Mouse (Mus musculus): ENCODE measurements around the gene Cenpb. TPM values are rescaled to one million over a fixed set of nuclear protein-coding genes. Genes with fewer than 3 reads are reported as not detected.
A peak's percentile ranks its signal among the peaks of the same experiment; 100 is the strongest.

The Cenpb gene
- total RNA-seq, 4 experiments from 2014 or later: 77.4 to 89.0 (median 82.6) TPM

- DNase-seq (ENCODE audit: low spot score in 2 of 2): no peak
These were observed 11.9 kb downstream of the Cenpb start for GRCm38 (mm10) chr2:131167984-131168383.

- DNase-seq (ENCODE audit: low spot score in 2 of 2): no peak
These were observed 13.7 kb downstream of the Cenpb start for GRCm38 (mm10) chr2:131166172-131166571.

- no peak for DNase-seq (ENCODE audit: low spot score in 2 of 2)
These were observed 15.9 kb downstream of the Cenpb start for GRCm38 (mm10) chr2:131163924-131164323.

- no peak for DNase-seq (ENCODE audit: low spot score in 2 of 2)
These were observed 19.2 kb downstream of the Cenpb start for GRCm38 (mm10) chr2:131160671-131161111.

DNA sequence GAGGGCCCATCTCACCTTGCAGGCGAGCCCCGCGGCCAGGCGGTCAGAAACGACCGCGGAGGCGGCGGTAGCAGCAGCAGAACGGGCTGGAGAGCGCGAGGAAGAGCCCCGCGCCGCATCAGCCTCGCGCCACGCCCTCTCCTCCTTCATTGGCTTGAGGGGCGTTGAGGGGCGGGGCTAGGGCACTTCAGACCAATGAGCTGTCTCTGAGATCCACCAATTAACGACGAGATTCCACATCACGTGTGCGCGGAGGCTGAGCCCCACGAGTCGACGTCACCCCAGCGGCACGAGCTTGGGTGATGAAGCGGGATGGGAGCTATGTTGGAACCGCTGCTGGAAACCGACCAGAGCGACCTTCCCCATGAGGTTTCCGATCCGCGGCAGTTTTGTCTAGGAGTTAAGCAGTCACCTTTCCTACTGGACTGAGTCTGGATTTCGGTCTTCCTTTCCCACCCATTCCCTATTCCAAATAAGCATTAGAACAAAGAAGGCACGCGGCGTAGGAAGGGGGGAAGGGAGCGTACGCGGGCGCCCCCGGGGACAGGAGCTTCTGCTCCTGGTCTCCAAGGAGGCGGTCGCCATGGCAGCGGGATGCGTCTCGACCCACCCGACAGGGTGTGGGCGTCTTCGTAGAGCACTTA is 19.8 kb downstream of the Cenpb start, which contains the start of gene 1700037H04Rik:
TSS of gene 1700037H04Rik (minus strand) at position 144 of the 644 bp plus-strand sequence.
- DNase-seq (ENCODE audit: low spot score in 2 of 2): peak; percentile 92 to 95

GRCm38 (mm10) chr2:131159491-131159910 is 20.4 kb downstream of the Cenpb start:
- DNase-seq (ENCODE audit: low spot score in 2 of 2): no peak

DNA sequence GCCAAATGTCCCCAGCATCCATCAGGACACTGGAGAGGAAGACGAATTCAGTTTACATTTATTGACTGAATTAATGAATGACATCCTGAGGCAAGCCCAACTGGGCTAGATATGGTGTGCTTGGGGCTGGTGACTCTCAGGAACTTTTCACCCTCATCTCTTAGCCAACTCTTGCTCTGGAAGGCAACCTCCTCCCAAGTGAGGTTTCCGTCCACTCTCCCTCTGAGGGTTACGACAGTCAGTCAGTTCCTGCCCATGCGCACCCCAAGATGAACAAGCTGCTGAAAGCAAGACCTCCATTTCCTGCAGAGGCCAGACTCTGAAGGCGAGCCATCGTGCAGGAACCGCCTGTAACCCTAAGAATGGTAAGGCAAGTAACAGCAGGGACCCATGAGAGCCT is 22.9 kb downstream of the Cenpb start:
- no peak for DNase-seq (ENCODE audit: low spot score in 2 of 2)

DNA sequence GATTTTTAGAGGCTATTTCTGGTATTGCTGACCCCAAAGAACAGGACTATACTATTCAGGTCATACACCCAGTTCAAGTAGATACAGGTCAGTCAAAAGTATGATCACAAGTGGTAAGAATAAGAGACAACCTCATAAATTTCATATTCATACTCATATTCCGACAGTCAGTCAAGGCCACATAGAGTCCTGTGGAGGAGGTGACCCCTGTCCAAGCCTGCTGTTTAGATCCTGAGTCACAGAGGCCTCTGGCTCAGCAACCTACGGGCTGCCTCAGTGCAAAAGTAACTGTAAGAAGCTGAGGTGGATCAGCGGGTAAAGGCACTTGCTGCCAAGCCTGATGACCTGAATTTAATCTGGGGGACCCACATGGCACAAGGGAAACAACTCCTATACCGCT is 25.8 kb downstream of the Cenpb start:
- no peak for DNase-seq (ENCODE audit: low spot score in 2 of 2)

- DNase-seq (ENCODE audit: low spot score in 2 of 2): no peak
These were observed 27.6 kb downstream of the Cenpb start for GRCm38 (mm10) chr2:131152166-131152730.

DNA sequence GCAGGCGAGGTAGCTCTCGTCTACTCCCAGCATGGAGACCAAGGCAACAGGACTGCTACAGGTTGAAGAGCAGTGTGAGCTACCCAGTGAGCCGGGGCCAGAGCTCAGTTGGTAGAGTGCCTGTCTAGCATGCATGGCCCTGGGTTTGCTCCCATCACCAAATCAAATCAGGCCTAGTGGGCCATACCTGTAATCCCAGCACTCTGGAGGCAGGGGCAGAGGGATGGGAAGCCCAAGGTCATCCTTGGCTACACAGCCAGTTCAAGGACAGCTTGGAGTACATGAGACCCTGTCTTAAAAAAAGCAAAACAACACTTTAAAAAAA is 30.7 kb downstream of the Cenpb start:
- no peak for DNase-seq (ENCODE audit: low spot score in 2 of 2)

- DNase-seq (ENCODE audit: low spot score in 2 of 2): no peak
These were observed 31.3 kb downstream of the Cenpb start for GRCm38 (mm10) chr2:131148353-131149253.

DNA sequence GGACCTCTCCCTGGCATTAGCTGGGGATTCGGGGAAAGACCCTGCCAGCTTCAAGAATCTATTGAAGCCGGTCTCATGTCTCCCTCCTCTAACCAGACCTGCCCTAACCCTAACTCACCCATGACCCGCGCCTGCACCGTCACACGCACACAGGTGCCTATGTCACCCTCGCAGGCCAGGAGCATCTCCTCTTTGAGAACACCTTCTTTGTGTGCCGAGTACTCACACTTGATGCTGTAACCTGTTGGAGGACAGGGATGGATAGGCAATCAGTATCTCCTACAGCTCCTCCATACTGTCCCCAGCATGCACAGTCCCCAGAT is 32.9 kb downstream of the Cenpb start:
- DNase-seq (ENCODE audit: low spot score in 2 of 2): no peak

- DNase-seq (ENCODE audit: low spot score in 2 of 2): no peak
These were observed 33.4 kb downstream of the Cenpb start for GRCm38 (mm10) chr2:131146193-131147042.

- DNase-seq (ENCODE audit: low spot score in 2 of 2): no peak
These were observed 34.3 kb downstream of the Cenpb start for GRCm38 (mm10) chr2:131145536-131145935.

DNA sequence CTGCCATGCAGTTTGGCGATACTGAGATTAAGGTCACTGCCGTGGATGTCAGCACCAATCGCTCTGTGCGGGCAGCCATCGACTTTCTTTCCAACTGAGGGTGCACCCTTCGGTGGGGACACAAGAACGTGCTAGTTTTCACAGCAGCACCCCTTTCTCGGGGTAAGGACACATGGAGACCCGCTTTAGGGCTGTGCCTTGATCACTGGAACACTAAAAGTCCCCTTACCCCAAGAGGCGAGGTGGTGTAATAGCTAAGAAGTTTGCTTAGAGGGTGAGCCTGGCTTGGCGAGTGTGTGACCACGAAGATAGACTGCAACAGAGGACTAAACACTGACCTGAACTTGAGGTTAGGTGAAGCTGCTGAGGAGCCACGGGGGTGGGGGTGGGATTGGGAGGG is 34.7 kb downstream of the Cenpb start:
- no peak for DNase-seq (ENCODE audit: low spot score in 2 of 2)

DNA sequence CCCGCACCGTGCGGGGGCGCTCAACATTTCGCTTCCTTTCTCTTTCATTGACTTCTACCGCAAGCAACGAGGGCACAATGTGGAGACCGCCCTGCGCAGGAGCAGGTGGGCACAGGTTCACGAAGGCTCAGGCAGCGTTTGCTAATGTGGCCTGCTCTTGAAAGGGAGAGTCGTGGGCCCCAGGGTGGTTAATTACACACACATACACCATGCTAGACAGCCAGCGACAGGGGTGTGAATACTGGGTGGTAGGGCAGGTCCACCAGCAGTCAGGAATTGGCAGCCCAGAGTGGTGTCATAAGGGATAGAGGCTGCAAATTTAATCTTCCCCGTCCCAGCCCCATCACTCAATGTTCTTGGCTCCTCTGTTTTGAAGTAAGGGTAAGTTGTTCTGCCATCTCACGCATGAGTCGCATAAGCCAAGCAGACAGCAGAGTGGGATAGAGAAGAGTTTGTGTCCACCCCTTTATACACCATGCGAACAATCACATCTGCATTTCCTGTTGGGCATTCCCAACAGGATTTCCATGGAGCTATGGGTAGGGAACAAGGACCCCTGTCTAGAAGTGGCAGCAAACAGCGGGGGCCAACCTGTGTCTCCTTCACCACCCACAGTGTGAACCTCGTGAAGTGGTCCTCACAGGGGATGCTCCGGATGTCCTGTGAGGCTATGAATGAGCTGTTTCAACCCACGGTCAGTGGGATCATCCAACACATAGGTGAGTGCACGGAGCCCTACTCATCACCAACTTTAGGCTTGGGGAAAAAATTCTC is 36.7 kb downstream of the Cenpb start:
- no peak for DNase-seq (ENCODE audit: low spot score in 2 of 2)

- peak; percentile 72 to 73 for DNase-seq (ENCODE audit: low spot score in 2 of 2)
These were observed 37.3 kb downstream of the Cenpb start for GRCm38 (mm10) chr2:131142592-131142991.

DNA sequence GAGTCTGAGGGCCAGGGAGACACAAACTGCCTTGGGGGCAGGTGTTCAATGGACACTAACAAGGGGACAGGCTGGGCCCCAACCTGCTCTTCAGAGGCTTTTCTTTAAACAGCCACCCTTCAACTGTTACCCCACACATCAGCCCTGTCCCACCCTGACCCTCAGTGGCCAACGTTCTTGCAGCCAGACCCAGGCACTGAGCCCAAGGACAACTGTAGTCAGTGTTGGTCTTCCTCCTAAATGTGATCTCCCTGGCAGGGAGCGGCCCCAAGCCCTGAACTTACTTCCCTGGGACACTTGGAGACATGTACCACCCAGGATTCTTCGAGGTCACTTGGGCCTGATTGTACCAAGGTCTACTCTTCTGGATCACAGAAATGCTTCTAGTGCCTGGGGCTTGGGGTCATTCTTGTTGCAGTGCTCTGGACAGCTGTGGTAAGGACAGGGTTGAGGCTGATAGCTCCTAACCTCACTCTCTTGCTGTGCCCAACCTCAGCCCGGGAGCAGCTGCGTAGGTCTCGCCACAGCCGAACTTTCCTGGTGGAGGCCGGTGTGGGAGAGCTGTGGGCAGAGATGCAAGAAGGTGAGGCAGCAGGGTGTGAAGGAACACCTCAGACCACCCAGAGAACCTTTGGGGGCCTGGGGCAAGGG is 38.4 kb downstream of the Cenpb start:
- DNase-seq (ENCODE audit: low spot score in 2 of 2): no peak

DNA sequence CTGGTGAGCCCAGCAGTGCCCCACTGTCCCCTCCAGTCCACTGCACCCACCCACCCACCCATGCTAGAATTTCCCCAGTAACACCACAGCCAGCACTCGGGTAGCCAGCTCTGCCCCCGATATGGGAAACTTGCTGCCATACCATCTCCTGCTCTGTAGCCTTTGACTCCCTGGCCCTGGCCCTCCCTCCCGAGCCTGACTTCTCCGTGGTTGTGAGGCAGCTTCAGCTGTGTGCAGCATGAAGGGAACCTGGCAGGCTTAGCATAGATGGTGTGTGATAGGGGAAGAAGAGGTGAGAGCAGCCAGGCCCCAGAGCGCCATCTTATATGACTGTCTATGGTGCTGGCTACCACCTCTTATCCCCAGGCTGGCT is 39.3 kb downstream of the Cenpb start:
- no peak for DNase-seq (ENCODE audit: low spot score in 2 of 2)

DNA sequence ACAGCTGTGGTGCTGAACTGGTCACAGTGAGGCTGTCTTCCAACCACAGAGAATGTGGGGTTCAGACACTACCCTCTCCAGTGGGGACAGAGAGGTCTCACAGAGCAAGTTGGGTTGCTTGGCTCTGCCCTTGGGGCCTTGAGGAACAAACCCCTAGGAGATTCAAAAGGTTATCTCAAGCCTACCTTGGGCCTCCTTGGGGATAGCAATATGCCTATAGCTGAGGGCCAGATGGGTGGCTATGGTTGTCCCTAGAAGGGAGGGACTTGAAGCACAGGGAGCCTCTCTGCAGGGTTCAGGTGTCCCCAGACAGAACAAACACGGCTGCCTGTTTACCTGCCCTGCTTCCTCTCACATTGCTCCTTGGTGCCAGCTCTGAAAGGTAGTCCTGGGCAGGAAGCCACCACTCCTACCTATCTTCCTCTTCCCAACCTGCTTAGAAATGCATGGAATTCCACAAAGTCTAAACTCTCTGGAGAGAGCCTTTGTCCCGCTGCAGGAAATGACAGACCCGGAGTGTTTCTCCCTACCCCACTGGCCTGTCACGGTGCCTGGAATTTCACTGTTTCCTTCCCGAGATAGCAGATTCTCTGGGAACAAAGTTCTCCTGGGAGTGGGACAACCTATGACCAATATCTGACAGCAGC is 39.9 kb downstream of the Cenpb start:
- DNase-seq (ENCODE audit: low spot score in 2 of 2): no peak
